Mouse (Mus musculus) adrenal gland, adult 2 months (tissue): ENCODE results near the gene Fam20b. TPM values are rescaled to one million over a fixed set of nuclear protein-coding genes. Genes with fewer than 3 reads are reported as not detected.

ENCODE experiments used
- DNase-seq: peaks from one replicate; pipeline ENCODE4 v3.0.0; 2021
- polyA plus RNA-seq: library from polyadenylated mRNA; depleted of rRNA; stranded (reverse); fragments of >200 nt; gene quantifications from 2 replicates; pipeline ENCODE4 v1.2.3, GENCODE M21; 2012; rRNA removed
- total RNA-seq, 2 experiments: library from RNA; stranded (reverse); gene quantifications; 2 replicates each; pipeline ENCODE4 v1.2.3; 2021

The Fam20b gene
- total and polyA plus RNA-seq, 3 experiments: 9.8 to 56.0 (median 55.3) TPM

- no peak for DNase-seq
These were observed 83.7 kb downstream of the Fam20b start for GRCm38 (mm10) chr1:156635148-156635547.

GRCm38 (mm10) chr1:156633095-156633494 lies 85.8 kb downstream of the Fam20b start:
- DNase-seq: peak; percentile 29

GRCm38 (mm10) chr1:156630965-156631364 lies 87.9 kb downstream of the Fam20b start:
- DNase-seq: no peak

GRCm38 (mm10) chr1:156629984-156630383 lies 88.9 kb downstream of the Fam20b start:
- no peak for DNase-seq

Other genes starting within 250 kb of the Fam20b start
- 1,000 to 10,000 TPM; 1,258 to 1,398 TPM for gene Soat1, start 244.8 kb downstream of the Fam20b start, total RNA-seq
- gene Soat1, start 244.8 kb downstream of the Fam20b start, polyA plus RNA-seq: 116 and 185 TPM in 2 replicates
- 10 to 100 TPM; 37.5 to 44.6 TPM for gene Gm10031, start 195.1 kb downstream of the Fam20b start, total RNA-seq
- 13.3 and 20.3 TPM in 2 replicates for gene Gm10031, start 195.1 kb downstream of the Fam20b start, polyA plus RNA-seq
- gene Abl2, start 160.3 kb downstream of the Fam20b start, total RNA-seq: 10 to 100 TPM; 19.6 to 22.1 TPM
- gene Abl2, start 160.3 kb downstream of the Fam20b start, polyA plus RNA-seq: 4.6 and 6.1 TPM in 2 replicates
- 10 to 100 TPM; 15.1 to 24.6 TPM for gene Tor3a, start 44.7 kb downstream of the Fam20b start, total RNA-seq
- 21.5 and 48.9 TPM in 2 replicates for gene Tor3a, start 44.7 kb downstream of the Fam20b start, polyA plus RNA-seq
- 1 to 10 TPM; 4.7 to 6.1 TPM for gene Angptl1, start 119.5 kb upstream of the Fam20b start, total RNA-seq
- gene Angptl1, start 119.5 kb upstream of the Fam20b start, polyA plus RNA-seq: 1.2 and 3.0 TPM in 2 replicates
- 10 to 100 TPM; 18.9 to 24.7 TPM for gene Ralgps2, start 220.5 kb upstream of the Fam20b start, total RNA-seq
- 4.6 and 5.1 TPM in 2 replicates for gene Ralgps2, start 220.5 kb upstream of the Fam20b start, polyA plus RNA-seq